8 mouse cellular contexts compared by ENCODE assay signal in the genomic region with DNA sequence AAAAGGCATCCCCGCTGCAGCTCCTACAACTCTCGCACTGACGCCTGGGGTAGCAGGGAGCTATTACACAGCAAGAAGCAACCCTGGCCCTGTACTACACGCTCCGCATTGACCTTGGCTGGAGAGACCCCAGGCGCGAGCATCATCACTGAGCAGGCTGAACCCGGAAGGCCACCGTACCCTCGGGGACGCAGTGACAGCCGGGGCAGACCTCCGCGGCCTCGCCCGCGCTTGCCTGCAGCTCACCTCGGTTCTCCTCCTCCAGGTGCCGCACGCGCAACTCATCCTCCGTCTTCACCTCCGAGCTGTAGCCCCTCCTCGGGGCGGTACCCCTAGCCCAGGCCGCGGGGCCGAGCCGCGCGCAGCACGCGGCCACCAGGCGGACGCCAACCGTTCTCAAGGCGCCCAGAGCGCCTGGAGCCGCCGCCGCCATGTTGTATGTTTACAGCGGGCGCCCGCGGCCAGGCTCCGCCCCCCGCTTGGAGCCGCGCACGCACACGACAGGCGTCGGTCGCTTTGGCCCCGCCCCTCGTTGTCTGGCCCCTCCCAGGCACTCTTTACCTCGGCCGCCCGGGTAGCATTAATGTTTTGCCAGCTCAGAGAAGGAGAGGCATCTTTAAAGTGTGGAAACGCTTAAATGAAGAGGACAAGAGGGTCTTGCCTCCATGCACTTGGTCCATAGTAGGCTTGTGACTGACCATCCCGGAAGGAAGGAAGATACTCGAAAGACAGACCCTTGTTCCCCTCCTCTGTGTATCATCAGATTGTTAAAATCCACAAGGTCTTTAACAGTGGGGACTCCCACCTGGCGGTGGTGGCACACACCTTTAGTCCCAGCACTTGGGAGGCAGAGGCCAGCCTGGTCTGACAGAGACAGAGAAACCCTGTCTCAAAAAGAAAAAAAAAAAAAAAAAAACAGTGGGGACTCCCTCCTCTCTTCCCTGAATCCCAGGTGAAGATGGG. TPM values are rescaled to one million over a fixed set of nuclear protein-coding genes. Genes with fewer than 3 reads are reported as not detected.
DNase-seq lines count a peak whose midpoint lies in the region; ATAC-seq lines count a peak whose summit lies in the region.

A gene (minus strand): TSS at position 473 of the 963 bp plus-strand sequence.

- no peaks in the 10 kb centered on the region for H3K9me3 ChIP-seq in hindbrain, embryonic 12.5 days (replicated peaks)

- peak within 1 kb of the TSS; percentile 83 for H3K4me3 ChIP-seq in hindbrain, embryonic 12.5 days

- H3K27me3 ChIP-seq in hindbrain, embryonic 12.5 days = no peaks in the 10 kb centered on the region

- H3K9ac ChIP-seq in hindbrain, embryonic 12.5 days = peak within 1 kb of the TSS; percentile 75

- H3K27ac ChIP-seq in hindbrain, embryonic 12.5 days = peak within 1 kb of the TSS; percentile 89

- peak; percentile 92 for DNase-seq in NIH3T3 (ENCODE audit: low read depth)
- DNase-seq in cerebellum, adult 9-11 months = peak; percentile 84
- DNase-seq in frontal cortex, postnatal 10 days (ENCODE audit: low spot score in 2 of 2) = peak; percentile 59 to 78
- peak; percentile 73 to 74 for DNase-seq in layer of hippocampus, postnatal 36 days
- DNase-seq in lung, postnatal 4 days = peak; percentile 91
- DNase-seq in retina, postnatal 7 days (ENCODE audit: low read depth, low spot score) = peak; percentile 86
- peak; percentile 65 for DNase-seq in urinary bladder, adult 2 months (ENCODE audit: low spot score)

- no peaks in the 10 kb centered on the region for H3K36me3 ChIP-seq in hindbrain, embryonic 12.5 days

- peaks cover 21% of the 10 kb centered on the region for H3K4me1 ChIP-seq in hindbrain, embryonic 12.5 days

- H3K4me2 ChIP-seq in hindbrain, embryonic 12.5 days (replicated peaks) = peak within 1 kb of the TSS; percentile 59

- WGBS in hindbrain, embryonic 12.5 days = under 1% methylated on average over 62 of the region's 63 CpGs

- peak; percentile 97 for ATAC-seq in hindbrain, embryonic 12.5 days (ENCODE audit: low FRiP score)

RNA-seq across cellular contexts. Expression of the gene that starts here (rescaled TPM):
- 47.7 and 50.6 TPM in 2 replicates for polyA plus RNA-seq in hindbrain, embryonic 12.5 days (2016; fragmentation: Nextera tagmentation; extraction: Ambion mirVana)
- total RNA-seq in layer of hippocampus, postnatal 36 days (2021) = 100 to 1,000 TPM; 107 to 115 TPM
- 48.5 and 57.3 TPM in 2 replicates for polyA plus RNA-seq in urinary bladder, adult 2 months (2012; rRNA removed)

Comparison
In these comparisons a context has a peak if more than half of its experiments do, and no peak if none do; other contexts are left out.
1. Peak in every context shown above with its lines: DNase-seq, ATAC-seq, H3K4me3 ChIP-seq and H3K27ac ChIP-seq.